Mouse (Mus musculus) layer of hippocampus, postnatal 36 days (tissue): ENCODE data around the gene L3mbtl1. TPM values are rescaled to one million over a fixed set of nuclear protein-coding genes. Genes with fewer than 3 reads are reported as not detected.
"Not testable (repeated sequence)": the region's sequence is repeated elsewhere in the genome, so short reads cannot be mapped to it uniquely, and the experiment has no call there.

Experiments
- DNase-seq, 2 experiments: peaks; one replicate each; pipeline ENCODE4 v3.0.0; 2022
- total RNA-seq, 2 experiments: library from RNA; stranded (reverse); gene quantifications; 2 replicates each; pipeline ENCODE4 v1.2.3; 2021

The L3mbtl1 gene
- total RNA-seq, result 10 to 100 TPM; 12.5 to 14.6 TPM

DNA sequence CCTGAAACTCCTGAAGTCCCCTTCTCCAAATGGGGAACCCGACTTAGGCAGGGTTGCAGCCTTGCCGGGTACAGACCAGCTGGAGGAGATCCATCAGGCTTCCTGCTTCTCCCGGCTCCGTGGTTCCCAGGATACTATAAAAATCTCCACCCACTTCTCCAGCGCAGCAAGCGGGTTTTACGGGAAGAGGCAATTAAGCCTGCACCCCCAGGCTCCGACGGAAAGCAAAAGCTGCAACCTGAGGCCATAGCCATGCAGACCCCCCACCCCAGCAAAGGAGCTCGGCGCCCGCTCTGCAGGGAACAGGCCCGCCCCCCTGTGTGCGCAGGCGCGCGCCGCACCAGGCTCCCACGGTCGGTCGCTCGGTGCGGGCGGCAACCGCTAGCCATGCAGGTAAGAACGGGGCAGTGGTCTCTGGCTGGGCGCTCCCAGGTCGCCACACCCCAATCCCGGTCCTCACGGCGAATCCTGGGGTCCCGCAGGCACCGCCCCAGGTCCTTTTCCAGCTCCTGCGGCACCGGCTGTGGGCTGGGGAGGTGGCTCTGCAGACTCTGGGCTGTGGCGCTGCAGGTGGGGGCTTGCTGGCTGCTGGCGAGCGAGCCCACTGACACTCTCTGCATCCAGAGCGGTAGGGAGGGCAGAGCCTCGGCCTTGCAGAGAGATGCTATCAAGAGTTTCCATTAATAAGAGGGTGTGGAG, at the start of gene L3mbtl1:
L3mbtl1 (plus strand) TSS at position 325 of the 699 bp plus-strand sequence.
- DNase-seq, result peak; percentile 67 to 68

DNA sequence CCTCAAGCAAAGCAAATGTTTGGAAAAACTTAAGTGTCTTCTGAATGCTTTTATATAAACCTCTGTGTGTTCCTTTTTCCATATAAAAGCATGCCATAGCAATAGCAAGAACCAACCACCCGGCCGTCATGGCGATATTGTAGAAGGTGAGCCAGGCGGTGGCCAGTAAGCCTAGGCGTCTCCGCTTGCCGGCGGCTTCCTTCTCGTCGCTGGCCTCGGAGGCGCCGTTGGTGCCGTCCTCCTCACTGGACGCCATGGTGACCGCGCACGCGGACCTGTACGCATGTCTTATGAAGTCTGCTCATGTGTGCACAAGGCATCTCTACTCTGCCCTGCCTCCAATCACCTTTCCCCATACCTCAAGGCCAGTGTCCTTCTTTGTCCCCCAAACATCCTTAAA, 44.0 kb upstream of the L3mbtl1 start:
- not testable (repeated sequence) for DNase-seq

DNA sequence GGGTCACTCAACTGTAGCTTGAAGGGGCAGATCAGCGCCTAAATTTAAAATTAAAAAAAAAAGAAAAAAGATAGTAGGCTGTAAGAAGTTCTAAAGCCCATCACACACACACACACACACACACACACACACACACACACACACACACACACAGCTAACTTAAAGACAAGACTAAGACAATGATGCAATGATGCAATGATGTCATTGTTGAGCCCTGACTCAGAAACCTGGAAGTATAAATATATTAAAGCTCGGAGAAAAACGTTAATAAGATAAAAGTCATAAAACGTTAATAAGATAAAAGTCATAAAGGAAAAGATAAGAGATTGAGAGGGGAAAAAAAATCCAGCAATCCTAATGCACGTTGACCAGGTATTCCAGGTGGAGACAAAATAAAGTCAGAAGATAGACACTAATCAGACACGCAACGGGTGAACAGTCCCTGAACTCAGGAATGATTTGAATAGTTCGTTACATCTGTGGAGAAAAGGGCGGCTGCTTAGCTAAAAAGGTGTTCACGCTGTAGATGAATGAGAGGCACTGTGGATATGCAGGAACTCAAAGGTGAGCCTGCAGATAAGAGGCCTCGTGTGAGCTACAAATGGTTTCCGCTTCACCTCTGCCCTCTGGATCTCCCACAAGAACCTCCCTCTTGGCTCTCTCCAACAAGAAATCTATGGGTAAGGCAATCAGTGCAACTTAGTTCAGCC, 43.2 kb upstream of the L3mbtl1 start:
- no peak for DNase-seq

DNA sequence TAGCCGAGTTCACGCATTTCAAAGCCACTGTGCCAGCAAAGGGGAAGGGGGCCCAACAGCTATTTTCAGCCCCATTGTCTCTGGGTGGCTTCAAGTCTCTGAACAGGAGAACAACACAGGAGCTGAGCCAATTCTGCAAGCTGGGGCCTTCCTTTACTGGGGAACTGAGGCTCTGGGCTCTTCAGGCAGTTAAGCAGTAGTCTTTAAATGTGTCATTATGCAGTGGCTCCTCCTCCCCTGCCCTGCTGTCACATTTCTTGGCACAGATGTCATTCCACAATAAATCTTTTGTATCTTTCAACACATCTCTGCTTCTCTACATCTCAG, 42.7 kb upstream of the L3mbtl1 start:
- no peak for DNase-seq

DNA sequence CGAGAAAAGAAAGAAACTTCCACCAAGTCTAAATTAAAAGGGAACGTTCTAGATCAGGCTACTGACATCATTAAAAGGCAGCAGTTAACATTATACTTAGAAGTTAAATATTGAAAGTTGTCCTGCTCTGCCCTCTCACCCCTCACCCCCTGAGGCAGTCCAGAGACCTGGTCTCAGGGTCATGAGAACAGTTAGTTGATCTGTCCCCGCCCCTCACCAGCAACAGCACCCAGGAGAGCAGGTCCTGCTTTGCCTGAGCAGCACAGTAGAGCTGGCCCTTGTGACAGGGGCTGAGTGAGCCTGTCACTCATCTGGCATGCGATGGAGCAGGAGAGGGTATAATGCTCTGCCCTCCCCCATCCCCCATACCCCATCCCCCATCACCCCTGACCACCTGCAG, 37.4 kb upstream of the L3mbtl1 start:
- no peak for DNase-seq

DNA sequence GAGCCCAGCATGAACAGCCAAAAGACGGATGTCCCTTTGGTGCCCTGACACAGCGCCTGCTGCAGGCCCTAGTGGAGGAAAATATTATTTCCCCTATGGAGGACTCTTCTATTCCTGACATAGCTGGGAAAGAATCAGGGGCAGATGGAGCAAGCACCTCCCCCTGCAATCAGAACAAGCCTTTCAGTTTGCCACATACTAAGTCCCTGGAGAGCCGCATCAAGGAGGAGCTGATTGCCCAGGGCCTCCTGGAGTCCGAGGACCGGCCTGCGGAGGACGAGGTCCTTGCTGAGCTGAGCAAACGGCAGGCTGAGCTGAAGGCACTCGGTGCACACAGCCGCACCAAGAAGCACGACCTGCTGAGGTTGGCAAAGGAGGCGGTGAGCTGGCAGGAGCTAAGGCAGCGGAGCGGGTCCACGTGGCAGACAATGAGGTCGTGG, 35.2 kb upstream of the L3mbtl1 start:
- DNase-seq, result no peak

DNA sequence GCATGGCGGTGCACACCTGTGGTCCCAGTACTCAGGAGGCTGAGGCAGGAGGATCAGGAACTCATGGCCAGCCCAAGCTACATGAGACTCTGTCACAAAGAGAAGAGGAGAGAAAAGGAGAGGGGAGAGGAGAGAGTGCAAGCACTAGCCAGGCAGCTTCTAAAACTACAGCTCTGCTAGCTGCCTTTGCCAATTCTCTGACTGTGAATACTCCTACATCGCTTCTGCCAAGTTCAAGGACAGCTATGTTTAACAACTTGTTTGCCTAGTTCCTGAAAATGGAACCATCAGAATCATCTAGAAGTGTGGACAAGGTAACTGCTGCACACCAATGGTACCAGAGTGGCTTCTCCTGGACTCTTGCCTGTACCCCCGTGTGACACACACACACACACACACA, 29.2 kb upstream of the L3mbtl1 start:
- DNase-seq, result no peak

DNA sequence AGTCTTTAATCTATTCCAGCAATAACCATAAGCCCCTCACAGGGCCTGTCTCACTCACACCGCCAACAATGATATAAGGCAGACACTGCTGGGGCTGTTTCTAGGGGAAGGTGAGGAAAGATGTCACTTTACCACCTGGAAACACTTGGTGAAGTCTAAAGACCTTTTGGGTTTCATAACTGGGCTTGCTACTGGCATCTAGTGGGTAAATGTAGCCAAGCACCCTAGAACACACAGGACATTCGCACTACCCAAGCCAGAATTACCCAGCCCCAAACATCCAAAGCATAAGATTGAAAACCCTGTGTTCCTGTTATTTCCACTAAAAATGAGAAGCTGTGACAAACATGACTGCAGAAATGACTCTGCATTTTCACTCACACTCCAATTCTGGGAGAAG, 28.8 kb upstream of the L3mbtl1 start:
- no peak for DNase-seq

DNA sequence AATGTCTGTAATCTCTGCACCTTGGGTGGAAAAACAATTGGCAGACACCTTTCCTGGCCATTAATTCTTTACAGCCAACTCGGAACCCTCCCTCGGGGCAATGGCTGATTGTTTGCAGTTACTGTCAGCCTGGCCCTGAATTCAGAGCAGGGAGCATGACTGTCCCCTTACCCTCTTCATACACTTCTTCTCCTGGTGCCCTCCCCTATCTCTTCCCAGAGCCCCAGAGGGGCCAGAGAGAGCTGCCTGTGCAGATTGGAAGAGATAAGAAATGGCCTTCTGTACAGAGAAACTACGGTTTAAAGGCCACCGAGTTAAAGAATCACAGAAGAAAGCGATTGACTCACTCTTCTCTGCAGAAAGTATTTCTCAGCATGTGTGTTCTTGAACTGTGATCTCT, 23.3 kb upstream of the L3mbtl1 start:
- no peak for DNase-seq

DNA sequence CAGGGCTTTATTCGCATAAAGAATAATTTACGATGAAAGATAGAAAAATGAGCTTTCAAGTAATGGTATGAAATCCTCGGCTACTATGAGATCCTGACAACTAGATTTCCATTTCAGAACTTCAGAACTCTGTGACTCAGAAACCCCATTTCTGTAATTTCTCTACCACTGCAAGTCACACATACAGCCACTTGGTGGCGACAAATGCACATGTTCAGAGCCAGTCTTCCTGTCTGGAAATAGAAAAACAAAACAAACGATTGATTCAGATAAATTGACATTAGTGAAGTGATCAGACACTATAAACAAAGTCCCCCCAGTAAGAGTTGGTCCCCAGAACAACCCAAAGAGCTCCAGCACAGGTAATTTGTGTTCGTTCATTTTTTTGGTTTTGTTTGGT, 21.1 kb upstream of the L3mbtl1 start:
- DNase-seq, result peak in 1 of 2 experiments; percentile 47

DNA sequence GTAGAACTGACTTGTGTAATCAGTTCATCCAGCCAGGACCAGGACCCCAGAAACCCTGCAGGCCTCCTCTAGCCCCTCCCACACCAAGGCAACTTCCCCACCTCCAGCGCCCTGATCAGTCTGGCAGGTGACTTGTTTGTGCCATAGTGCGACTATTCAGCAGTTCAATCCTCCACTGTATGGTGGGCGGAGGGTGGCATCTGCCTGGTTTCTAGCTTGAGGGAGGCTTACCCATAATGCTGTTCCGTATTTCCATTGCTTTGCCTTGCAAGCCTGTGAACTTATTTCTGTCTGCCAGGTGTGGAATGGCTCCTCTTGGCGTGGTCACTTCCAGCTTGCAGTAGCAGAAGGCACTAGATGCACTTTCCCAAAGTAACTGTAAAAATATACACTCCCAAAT, 20.4 kb upstream of the L3mbtl1 start:
- DNase-seq, result peak in 1 of 2 experiments; percentile 34

DNA sequence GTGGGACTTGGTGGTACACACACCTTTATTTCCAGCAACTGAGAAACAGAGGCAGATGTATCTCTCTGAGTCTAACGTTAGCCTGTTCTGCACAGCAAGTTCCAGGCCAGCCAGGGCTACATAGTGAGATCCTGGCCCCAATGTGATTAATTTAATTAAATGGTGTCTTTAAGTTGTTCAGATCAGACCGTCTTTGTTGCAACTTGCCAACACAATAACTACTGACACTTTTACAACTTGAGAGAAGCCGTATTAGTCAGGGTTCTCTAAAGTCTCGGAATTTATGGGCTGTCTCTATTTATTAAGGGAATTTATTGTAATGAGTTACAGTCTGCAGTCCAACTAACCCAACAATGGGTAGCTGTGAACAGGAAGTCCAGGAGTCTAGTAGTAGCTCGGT, 19.1 kb upstream of the L3mbtl1 start:
- no peak for DNase-seq

DNA sequence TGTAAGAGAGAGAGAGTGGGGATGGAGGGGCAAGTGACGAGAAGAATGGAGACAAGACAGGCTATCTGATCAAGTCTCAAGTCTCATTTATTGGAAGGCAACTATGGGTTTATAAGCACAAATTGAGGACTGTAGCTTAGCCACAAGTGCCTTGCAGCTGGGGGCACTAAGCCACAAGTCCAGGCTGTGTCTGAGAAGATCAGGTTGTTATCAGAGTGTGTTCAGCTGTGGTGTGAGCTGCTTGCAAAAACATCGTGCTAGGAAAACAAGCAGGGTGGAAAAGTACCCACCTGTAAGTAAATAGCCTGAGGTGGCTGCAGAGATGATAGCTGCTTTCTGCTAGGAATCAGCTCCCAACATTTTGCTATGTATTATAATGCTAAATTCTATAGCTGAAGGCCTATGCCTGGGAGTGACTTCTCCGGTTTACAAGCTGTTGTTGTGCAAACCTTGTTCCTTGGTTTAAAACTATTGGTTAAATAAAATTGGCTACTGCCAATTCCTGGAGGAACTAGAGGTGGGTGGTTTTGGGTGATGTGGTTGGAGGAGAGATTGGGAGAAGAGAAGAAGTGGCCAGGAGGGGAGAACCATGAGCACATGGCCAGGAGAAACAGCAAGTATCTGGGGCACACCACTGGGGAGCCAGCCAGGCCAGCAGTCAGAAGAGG, 15.2 kb upstream of the L3mbtl1 start:
- DNase-seq, result no peak

DNA sequence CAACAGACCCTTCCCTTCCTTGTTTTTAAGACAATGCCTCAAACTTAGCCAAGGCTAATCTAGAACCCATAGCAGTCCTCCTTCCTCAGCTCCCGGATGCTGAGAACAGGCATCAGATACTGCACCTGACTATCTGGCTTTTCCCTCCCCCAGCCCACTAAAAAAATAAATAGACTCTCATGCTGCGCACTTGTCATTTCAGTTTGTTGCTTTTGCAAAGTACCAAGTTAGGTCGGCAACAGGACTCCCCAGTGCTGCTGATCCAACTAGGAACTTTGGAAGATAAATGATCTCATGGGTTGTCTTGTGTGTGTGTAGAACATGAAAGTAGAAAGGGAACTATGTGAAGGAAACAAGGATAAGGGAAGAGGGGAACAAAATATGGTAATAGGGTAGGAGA, 13.6 kb upstream of the L3mbtl1 start:
- DNase-seq, result no peak

DNA sequence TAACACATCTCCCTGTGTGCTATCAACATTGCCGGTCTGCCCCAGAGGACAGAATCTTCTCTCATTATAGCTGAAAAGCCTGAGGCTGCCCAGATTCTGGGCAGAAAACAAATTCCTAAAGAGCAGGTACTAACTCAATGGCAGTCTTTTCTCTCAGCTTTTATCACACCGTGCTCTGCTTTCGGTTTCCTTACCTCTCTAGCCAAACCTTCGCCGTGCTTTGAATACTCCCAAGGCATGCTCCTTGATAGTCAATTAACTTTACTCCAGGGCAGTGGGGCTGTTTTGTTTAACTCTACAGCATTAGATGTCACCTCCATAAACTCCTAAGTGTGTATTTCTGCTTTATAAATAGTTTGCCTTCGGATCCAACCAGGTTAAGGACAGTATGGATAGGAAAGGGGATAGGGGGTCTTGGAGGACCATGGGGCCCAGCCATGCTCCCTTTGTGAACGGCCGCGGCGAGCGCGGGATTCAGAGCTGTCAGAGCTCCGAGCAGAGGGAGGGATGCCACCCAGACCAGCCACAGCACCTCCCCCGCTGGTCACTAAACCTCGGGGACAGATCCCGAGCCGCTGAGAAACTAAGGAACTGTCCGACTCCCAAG, 12.7 kb upstream of the L3mbtl1 start:
- DNase-seq, result no peak

DNA sequence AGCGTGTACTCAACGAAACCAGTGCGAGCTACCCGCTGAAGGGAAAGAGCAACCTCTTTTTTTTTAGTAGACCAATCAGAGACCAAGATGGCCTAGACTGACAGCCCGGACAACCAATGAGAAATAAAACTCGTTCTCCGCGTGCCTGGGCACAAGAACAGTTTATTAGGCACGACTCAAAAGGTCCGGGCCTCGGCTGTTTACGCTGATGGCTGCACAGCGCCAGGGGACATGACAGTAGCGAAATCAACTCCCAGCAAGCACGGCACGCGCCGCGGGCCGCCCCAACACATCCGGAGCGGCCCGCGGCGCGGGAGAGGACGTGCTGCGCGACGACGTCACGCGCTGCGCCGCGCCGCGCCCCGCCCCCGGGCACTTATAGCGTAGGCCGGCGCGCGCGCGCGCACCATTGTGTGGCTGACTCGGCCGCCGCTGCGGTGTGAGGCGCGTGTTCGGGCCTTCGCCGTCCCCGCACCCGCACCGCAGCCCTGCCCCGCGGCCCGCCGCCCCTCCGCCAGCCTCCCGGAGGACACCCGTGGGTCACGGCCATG, 12.1 kb upstream of the L3mbtl1 start, which contains the start of gene Srsf6:
Srsf6 (plus strand) TSS at position 406 of the 551 bp plus-strand sequence.
- DNase-seq, result peak; percentile 84 to 85

DNA sequence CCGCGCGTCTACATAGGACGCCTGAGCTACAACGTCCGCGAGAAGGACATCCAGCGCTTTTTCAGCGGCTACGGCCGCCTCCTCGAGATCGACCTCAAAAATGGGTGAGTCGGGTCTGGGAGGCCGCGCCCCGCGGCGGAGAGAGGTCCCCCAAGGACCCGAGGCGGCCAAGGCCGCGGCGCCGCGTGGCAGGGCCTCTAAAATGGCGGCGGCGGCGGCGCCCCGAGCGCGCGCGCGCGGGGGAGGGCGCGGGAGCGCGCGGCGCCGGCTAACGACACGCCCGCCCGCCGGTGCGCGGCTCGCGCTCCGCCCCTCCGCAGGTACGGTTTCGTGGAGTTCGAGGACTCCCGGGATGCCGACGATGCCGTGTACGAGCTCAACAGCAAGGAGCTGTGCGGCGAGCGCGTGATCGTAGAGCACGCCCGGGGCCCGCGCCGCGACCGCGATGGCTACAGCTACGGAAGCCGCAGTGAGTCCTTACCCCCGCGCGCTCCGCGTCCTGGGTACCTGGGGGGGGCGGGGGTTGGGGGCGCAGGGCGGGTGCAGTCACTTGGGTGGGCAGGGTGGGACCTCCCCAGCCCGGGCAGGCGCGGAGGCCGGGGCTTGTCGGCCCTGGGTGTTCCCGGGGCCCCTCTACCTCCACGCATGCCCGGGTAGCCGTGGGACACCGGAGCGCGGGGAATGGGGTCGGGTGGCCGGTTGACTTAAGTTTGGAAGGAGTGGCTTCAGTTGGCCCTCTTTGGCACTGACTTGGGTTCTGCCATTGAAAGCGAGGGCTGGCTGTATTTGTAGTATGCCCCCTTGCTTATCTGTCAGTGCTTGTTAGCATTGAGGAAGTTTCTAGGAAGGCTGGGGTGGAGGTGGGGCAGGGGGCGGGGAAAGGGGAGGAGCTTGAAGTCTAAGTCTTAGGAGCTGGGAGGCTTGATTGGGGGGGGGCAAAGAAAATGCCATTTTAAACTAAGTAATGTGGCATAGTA, 11.3 kb upstream of the L3mbtl1 start:
- DNase-seq, result peak; percentile 67 to 71

DNA sequence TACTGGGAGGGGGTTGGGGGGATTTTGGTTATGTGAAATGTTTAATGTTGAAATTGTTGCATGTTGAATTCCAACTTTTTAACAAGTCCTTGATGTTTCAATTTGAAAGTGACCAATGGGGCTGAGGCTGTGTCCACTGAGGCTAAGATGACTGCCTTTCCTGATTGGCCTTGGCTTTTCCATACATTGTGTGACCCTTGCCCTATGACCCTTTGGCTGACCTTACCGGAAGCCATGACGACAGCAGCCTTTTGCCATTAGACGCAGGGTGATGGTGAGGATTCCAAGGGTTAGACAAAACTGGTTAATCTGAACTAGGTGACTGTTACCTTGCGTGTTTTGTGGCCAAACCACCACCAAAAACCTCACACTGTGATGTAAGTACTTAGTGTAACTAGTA, 10.6 kb upstream of the L3mbtl1 start:
- DNase-seq, result no peak

DNA sequence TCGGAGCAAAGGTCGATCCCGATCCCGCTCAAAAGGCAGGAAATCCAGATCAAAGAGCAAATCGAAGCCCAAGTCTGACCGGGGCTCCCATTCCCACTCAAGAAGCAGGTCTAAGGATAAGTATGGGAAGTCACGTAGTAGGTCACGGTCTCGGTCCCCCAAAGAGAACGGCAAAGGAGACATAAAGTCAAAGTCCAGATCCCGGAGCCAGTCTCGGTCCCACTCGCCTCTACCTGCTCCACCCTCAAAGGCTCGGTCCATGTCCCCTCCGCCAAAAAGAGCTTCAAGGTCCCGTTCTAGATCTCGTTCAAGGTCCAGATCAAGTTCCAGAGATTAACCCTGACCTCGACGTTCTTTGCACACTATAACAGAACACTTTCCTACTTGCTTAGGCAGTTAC, 8.9 kb upstream of the L3mbtl1 start:
- DNase-seq, result no peak

DNA sequence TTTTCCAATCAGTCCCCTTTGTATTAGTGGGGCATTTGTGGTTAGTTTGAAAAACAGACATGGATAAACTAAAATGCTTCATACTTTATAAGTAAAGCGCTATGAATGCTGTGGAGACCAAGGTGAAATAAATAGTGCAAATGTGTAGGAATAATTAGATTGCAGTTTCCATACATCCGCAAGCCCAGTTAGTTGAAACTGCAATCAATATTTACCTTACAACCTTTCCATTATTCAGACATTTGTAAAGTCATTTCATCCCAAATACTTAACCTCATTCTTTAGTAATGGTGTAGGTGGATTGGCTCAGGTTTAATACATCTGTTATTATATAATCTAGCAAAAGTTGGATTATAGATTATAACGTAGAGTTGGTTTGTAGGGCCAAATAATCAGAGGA, 7.6 kb upstream of the L3mbtl1 start:
- DNase-seq, result no peak

DNA sequence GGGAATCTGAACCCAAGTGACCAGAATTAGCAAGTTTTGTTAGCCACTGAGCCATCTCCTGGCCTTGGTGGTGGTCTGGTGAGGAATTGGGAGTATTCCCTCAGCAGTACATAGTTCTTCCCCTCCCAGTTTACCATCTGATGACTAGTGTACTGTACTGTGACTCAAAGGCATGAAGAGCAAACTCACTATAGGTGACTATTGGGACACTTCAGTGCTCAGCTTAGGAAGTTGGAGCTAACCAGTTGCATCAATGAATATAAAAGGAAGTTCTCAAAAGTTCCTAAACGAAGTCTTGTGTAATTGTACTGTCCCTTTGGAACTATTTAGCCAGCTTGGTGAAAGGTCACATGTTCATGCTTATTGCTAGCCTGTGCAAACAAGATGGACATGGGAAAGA, 3.7 kb upstream of the L3mbtl1 start:
- no peak for DNase-seq

DNA sequence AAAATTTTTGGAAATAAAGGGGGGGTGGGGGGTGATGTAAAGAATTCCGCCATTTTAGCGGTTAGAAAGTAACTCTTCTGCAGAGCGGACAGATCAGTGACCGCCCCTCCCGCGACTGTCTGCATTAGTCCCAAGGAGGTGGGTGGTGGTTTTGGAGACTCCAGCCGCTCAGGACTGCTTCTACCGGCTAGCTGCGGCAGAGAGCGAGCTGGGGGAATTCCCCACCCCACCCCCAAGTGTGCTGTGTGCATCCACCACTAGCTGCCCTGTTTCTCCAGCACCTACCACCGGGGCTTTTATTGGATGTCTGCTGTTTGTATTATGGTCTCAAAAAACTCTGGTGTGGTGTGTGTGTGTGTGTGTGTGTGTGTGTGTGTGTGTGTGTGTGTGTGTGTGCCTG, 659 bp downstream of the L3mbtl1 start:
- DNase-seq, result no peak
